Mouse (Mus musculus) stomach, embryonic 14.5 days (tissue): ENCODE results near the gene Mfsd10. TPM values are rescaled to one million over a fixed set of nuclear protein-coding genes. Genes with fewer than 3 reads are reported as not detected.
A peak's percentile ranks its signal among the peaks of the same experiment; 100 is the strongest.

Experiments used
- ATAC-seq: fragments of 200-750 bp; cut with Nextera tagmentation; 2 replicates; pipeline ENCODE4 v1.8.0; 2017; ENCODE audit warnings: low read depth, moderate TSS enrichment; ENCODE audit not compliant: insufficient number of reproducible peaks, insufficient read depth, low FRiP score
- H3K27ac ChIP-seq: fragments of 300-500 bp; sonication (generic); 2 replicates; pipeline ENCODE4 v1.5.1; 2014; ENCODE audit warnings: mild to moderate bottlenecking, low read length, moderate library complexity, mixed read lengths
- H3K27me3 ChIP-seq: fragments of 300-500 bp; sonication (generic); 2 replicates; pipeline ENCODE4 v1.6.1; 2014; ENCODE audit warnings: low read length, control low read depth, mixed read lengths; ENCODE audit not compliant: control insufficient read depth, insufficient read depth
- H3K36me3 ChIP-seq: fragments of 300-500 bp; sonication (generic); 2 replicates; pipeline ENCODE4 v1.6.1; 2014; ENCODE audit warnings: mild to moderate bottlenecking, control low read depth, low read length, moderate library complexity, mixed read lengths; ENCODE audit not compliant: control insufficient read depth, insufficient read depth
- H3K4me1 ChIP-seq: fragments of 300-500 bp; sonication (generic); 2 replicates; pipeline ENCODE4 v1.6.1; 2014; ENCODE audit warnings: low read length, control low read depth, mixed read lengths; ENCODE audit not compliant: control insufficient read depth, insufficient read depth
- H3K4me2 ChIP-seq: fragments of 300-500 bp; sonication (generic); replicated peaks from 2 replicates; pipeline ENCODE4 v1.6.1; 2014; ENCODE audit warnings: low read depth, low read length, control low read depth
- H3K4me3 ChIP-seq: fragments of 300-500 bp; sonication (generic); 2 replicates; pipeline ENCODE4 v1.5.1; 2014; ENCODE audit warnings: low read depth, low read length, control low read depth
- H3K9ac ChIP-seq: fragments of 300-500 bp; sonication (generic); replicated peaks from 2 replicates; pipeline ENCODE4 v1.6.1; 2014; ENCODE audit warnings: low read depth, mild to moderate bottlenecking, control low read depth, low read length, moderate library complexity, mixed read lengths
- H3K9me3 ChIP-seq: fragments of 300-500 bp; sonication (generic); 2 replicates; pipeline ENCODE4 v1.6.1; 2016; ENCODE audit warnings: low read depth, low read length, control low read depth; ENCODE audit not compliant: control insufficient read depth
- WGBS: fragments of 180-500 bp; shearing (Covaris S2); extraction: QIAGEN DNeasy Blood & Tissue Kit; methylation state at CpG from one replicate; pipeline ENCODE4 v1.1.7; 2014; 5-methylcytosine and 5-hydroxymethylcytosine counted together
- polyA plus RNA-seq: library from polyadenylated mRNA; unstranded; fragments of >200 nt; fragmentation: Nextera tagmentation; extraction: Ambion mirVana; gene quantifications from 2 replicates; pipeline ENCODE4 v1.2.1, GENCODE M21; 2014

Gene Mfsd10
- polyA plus RNA-seq, 1 experiment from 2014 or later, result 140 TPM

GRCm38 (mm10) chr5:34654881-34655280 is 17.9 kb upstream of the Mfsd10 start:
- no peak for ATAC-seq
- H3K4me1 ChIP-seq, result peaks cover 5% of the 10 kb centered on the region; the same call in 1 of the 2 replicates
- no peak overlapping the region for H3K9ac ChIP-seq
- H3K27ac ChIP-seq, result no peak overlapping the region
- WGBS, result 78% methylated on average over 9 of the region's 9 CpGs
- H3K4me2 ChIP-seq, result no peak overlapping the region
- H3K9me3 ChIP-seq, result no peaks in the 10 kb centered on the region
- H3K4me3 ChIP-seq, result no peak overlapping the region
- no peaks in the 10 kb centered on the region for H3K27me3 ChIP-seq
- peaks cover 62% of the 10 kb centered on the region for H3K36me3 ChIP-seq

GRCm38 (mm10) chr5:34652961-34653360 is 15.9 kb upstream of the Mfsd10 start:
- H3K4me2 ChIP-seq, result no peak overlapping the region
- H3K9me3 ChIP-seq, result no peaks in the 10 kb centered on the region
- WGBS, result 87% methylated on average over 5 of the region's 5 CpGs
- no peak for ATAC-seq
- H3K9ac ChIP-seq, result no peak overlapping the region
- peaks cover 81% of the 10 kb centered on the region for H3K36me3 ChIP-seq
- no peaks in the 10 kb centered on the region for H3K27me3 ChIP-seq
- no peak overlapping the region for H3K4me3 ChIP-seq
- H3K4me1 ChIP-seq, result no peaks in the 10 kb centered on the region
- no peak overlapping the region for H3K27ac ChIP-seq

- ATAC-seq, result no peak
- Histone ChIP-seq H3K27me3 (no peaks in the 10 kb centered on the region), H3K36me3 (peaks cover 87% of the 10 kb centered on the region), H3K9ac (no peak overlapping the region), H3K27ac (no peak overlapping the region), H3K9me3 (no peaks in the 10 kb centered on the region), H3K4me1 (no peaks in the 10 kb centered on the region), H3K4me3 (no peak overlapping the region), H3K4me2 (no peak overlapping the region)
- 50% methylated on average over 4 of the region's 4 CpGs for WGBS
Measured at GRCm38 (mm10) chr5:34647581-34647980, 10.6 kb upstream of the Mfsd10 start.

- Histone ChIP-seq H3K4me1 (no peaks in the 10 kb centered on the region), H3K4me2 (no peak overlapping the region), H3K27ac (no peak overlapping the region), H3K9ac (no peak overlapping the region), H3K4me3 (no peak overlapping the region), H3K36me3 (peaks cover 83% of the 10 kb centered on the region), H3K27me3 (no peaks in the 10 kb centered on the region), H3K9me3 (no peaks in the 10 kb centered on the region)
- WGBS, result 70% methylated on average over 5 of the region's 5 CpGs
- ATAC-seq, result 0 out of 2 replicates have a peak, but pooled peaks have one; percentile 58
Measured at GRCm38 (mm10) chr5:34642932-34643331, 5.9 kb upstream of the Mfsd10 start.

- peaks cover 78% of the 10 kb centered on the region for H3K36me3 ChIP-seq
- H3K4me1 ChIP-seq, result no peaks in the 10 kb centered on the region
- H3K27ac ChIP-seq, result no peak overlapping the region
- no peak overlapping the region for H3K9ac ChIP-seq
- H3K4me3 ChIP-seq, result no peak overlapping the region
- no peak overlapping the region for H3K4me2 ChIP-seq
- H3K27me3 ChIP-seq, result no peaks in the 10 kb centered on the region
- WGBS, result 78% methylated on average over 3 of the region's 3 CpGs
- no peaks in the 10 kb centered on the region for H3K9me3 ChIP-seq
- no peak for ATAC-seq
Measured at GRCm38 (mm10) chr5:34641991-34642390, 5.0 kb upstream of the Mfsd10 start.

GRCm38 (mm10) chr5:34637591-34638156 is 662 bp upstream of the Mfsd10 start:
- WGBS, result 78% methylated on average over 7 of the region's 7 CpGs
- H3K4me3 ChIP-seq, result peak overlapping the region; percentile 73; the same call in 1 of the 2 replicates
- H3K4me2 ChIP-seq, result peak overlapping the region; percentile 87
- peak overlapping the region; percentile 90; the same call in 1 of the 2 replicates for H3K27ac ChIP-seq
- H3K9ac ChIP-seq, result no peak overlapping the region; the same call in 1 of the 2 replicates
- no peaks in the 10 kb centered on the region for H3K27me3 ChIP-seq
- ATAC-seq, result no peak
- H3K4me1 ChIP-seq, result peaks cover 8% of the 10 kb centered on the region; the same call in 1 of the 2 replicates
- no peaks in the 10 kb centered on the region for H3K9me3 ChIP-seq
- peaks cover 66% of the 10 kb centered on the region for H3K36me3 ChIP-seq

GRCm38 (mm10) chr5:34635665-34636192 is 1.3 kb downstream of the Mfsd10 start:
- H3K4me2 ChIP-seq, result peak overlapping the region; percentile 87
- no peak overlapping the region for H3K27ac ChIP-seq
- peaks cover 8% of the 10 kb centered on the region; the same call in 1 of the 2 replicates for H3K4me1 ChIP-seq
- H3K36me3 ChIP-seq, result peaks cover 62% of the 10 kb centered on the region
- peak overlapping the region; percentile 73 for H3K4me3 ChIP-seq
- H3K9me3 ChIP-seq, result no peaks in the 10 kb centered on the region
- 59% methylated on average over 10 of the region's 10 CpGs for WGBS
- ATAC-seq, result no peak
- H3K9ac ChIP-seq, result peak overlapping the region; percentile 63; the same call in 1 of the 2 replicates
- H3K27me3 ChIP-seq, result no peaks in the 10 kb centered on the region

GRCm38 (mm10) chr5:34634746-34635400 is 2.1 kb downstream of the Mfsd10 start:
- Histone ChIP-seq H3K36me3 (peaks cover 61% of the 10 kb centered on the region), H3K4me1 (peaks cover 8% of the 10 kb centered on the region; the same call in 1 of the 2 replicates), H3K27me3 (no peaks in the 10 kb centered on the region), H3K4me2 (no peak overlapping the region), H3K9ac (no peak overlapping the region), H3K9me3 (no peaks in the 10 kb centered on the region), H3K4me3 (no peak overlapping the region), H3K27ac (no peak overlapping the region; the same call in 1 of the 2 replicates)
- no peak for ATAC-seq
- 92% methylated on average over 13 of the region's 13 CpGs for WGBS
